Mouse (Mus musculus): ENCODE measurements around the gene Spats1.

- no peak for TF ChIP-seq CTCF (IDR thresholded peaks at IDR 0.05; ENCODE audit: extremely low read depth, insufficient read depth, insufficient read length, insufficient replicate concordance)
- TF ChIP-seq POLR2A (IDR thresholded peaks at IDR 0.05; ENCODE audit: low read depth, low read length), result no peak
These were observed 73.9 kb downstream of the Spats1 start for GRCm38 (mm10) chr17:45401126-45401905.
